Mouse (Mus musculus): ENCODE data around the gene Spef1.
A peak's percentile ranks its signal among the peaks of the same experiment; 100 is the strongest.

Gene Spef1

DNA sequence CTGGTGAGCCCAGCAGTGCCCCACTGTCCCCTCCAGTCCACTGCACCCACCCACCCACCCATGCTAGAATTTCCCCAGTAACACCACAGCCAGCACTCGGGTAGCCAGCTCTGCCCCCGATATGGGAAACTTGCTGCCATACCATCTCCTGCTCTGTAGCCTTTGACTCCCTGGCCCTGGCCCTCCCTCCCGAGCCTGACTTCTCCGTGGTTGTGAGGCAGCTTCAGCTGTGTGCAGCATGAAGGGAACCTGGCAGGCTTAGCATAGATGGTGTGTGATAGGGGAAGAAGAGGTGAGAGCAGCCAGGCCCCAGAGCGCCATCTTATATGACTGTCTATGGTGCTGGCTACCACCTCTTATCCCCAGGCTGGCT lies 46.6 kb downstream of the Spef1 start:
- DNase-seq = no peak

DNA sequence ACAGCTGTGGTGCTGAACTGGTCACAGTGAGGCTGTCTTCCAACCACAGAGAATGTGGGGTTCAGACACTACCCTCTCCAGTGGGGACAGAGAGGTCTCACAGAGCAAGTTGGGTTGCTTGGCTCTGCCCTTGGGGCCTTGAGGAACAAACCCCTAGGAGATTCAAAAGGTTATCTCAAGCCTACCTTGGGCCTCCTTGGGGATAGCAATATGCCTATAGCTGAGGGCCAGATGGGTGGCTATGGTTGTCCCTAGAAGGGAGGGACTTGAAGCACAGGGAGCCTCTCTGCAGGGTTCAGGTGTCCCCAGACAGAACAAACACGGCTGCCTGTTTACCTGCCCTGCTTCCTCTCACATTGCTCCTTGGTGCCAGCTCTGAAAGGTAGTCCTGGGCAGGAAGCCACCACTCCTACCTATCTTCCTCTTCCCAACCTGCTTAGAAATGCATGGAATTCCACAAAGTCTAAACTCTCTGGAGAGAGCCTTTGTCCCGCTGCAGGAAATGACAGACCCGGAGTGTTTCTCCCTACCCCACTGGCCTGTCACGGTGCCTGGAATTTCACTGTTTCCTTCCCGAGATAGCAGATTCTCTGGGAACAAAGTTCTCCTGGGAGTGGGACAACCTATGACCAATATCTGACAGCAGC lies 47.1 kb downstream of the Spef1 start:
- no peak for DNase-seq

DNA sequence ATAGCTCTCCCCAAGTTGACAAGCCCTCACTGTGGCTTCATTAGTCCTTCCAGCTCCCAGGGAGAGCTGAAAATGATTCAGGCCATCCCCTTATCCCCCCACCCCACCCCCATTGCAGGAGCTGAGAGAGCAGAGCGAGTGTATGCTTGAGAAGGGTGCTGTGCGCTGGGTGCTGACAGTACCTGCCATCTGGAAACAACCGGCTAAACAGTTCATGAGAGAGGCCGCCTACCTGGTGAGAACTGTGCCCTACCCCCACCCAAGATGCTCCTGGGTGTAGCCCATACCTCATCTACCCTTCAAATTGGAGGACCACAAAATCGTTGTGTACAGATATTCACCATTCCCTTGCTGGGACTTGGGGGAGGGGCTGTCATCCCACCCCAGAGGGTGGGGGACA lies 47.8 kb downstream of the Spef1 start:
- DNase-seq = no peak

DNA sequence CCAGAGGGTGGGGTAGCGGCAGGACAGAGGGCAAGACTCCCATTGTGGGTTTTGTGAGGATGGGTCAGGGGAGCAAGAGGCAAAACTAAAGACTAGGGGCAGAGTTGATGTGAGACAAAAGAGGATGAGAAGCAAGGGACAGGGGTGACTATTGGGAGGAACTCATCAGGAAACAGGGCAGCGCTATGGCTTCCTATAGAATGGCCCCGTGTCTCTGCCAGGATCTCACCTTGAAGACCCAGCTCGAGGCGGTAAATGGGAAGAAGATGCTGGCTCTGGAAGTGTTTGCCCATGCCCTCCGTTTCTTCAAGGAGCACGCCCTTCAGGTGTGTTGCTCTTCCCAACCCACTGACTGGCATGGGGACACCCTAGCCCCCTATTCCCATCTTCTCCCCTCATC lies 48.3 kb downstream of the Spef1 start:
- peak; percentile 1 for DNase-seq

DNA sequence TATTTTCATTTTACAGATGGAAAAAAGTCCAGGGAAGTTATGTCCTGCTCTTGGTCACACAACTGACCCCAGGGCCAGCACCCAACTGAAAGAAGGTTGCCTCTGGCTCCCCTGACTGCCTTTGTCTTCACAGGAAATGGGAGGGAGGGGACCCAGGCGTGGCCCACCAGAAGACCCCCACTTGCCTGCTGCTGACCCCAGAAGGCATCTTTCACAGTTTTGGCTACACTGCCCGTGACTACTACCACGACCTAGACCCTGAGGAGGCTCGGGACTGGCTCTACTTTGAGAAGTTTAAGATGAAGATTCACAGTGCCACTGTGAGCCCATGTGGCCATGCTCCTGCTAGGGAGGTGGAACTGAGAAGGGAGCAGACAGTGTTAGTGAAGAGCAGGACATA lies 48.8 kb downstream of the Spef1 start:
- DNase-seq = peak; percentile 0

DNA sequence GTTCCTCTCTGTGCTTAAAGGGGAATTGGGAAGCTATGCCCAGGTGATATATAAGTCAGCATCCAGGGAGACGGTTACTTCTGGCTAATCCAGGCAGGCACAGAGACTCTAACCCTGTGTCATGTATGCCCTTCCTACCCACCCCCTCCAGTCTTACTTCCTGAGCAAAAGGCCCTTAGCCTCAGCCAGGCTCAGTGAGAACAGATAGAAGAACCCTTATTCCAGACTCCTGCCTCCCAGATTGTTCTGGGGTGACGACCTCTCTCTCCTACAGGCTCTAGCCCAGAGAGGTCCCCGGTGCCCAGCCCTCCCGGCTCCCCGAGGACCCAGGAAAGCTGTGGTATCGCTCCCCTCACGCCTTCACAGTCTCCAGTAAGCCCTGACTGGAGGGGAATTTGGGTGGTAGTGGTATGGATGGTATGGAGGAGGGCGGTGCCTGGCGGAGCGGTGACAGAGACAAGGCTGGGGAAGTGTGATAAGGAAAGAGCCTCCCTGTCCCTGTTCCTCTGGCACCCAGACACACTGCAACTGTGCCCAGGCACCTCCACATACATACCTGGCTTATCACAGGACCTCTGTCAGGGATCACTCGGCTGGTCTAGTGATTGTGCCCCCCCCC lies 51.5 kb downstream of the Spef1 start:
- peak; percentile 1 for DNase-seq

DNA sequence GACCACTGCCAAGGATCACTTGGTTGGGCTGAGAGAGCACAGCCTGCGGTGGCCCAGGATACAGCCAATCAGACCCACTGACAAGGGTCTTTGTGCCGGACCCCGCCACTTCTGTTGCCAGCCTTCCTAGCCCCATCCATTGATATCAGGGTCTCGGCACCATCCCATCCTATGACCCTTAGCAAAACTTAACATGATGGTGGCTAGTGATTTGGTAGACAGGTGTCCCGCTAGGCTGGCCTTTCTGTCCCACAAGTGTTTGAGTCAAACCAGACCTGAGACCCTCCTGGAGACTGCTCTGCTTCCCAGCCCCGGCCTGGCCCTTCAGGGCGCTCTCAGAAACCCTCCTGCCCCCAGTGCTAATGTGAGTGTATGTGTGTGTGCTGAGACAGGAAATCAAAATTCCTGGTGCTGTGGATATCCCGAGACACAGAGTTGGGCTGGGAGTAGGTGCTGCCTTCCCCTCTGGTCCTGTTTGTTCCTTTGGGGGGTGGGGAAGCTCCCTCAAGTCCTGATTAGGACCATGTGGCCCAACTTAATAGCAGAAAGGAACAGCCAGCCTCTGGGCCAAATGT lies 52.2 kb downstream of the Spef1 start:
- DNase-seq = peak; percentile 1

DNA sequence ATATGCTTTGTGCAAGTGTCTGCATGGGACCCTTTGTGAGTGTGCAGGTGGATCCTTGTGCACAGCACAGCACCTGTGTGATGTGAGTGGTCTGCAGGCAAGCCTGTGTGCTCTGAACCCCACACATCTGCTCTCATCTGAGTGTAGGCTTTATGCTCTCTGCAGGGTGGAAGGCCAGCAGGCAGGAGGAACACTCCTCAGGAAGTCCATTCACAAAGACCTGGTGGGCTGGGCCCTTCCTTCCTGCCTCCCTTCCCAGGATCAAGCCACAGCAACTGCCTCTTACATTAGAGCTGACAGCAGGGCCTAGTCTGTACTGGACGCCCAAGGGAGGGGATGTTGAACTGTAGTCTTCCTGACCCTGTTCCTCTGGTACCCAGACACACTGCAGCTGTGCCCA lies 52.7 kb downstream of the Spef1 start:
- peak; percentile 2 for DNase-seq

DNA sequence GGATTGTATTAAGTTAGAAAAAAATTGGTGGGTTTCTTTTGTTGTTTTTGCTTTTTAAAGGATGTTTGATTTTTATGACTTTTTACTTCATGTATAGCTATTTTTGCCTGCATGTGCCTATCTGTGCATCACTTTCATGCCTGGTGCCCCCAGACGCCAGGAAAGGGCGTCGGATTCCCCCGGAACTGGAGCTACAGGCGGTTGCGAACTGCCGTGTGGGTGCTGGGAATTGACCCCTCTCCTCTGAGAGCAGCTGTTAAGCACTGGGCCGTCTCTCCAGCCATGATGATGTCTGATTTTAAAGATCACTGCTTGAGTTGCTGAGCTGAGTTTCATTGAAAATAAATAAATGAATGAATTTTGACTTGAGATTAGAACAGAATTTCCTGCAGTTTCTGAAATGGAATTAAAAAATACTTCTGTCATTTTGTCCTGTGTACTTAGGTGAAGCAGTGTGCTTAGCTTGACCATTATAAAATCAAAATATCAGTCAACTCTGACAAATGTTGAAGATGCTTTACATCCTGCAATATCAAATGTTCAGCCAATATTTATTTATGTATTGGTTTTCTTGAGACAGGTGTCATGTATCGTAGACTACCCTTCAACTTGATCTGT lies 54.0 kb downstream of the Spef1 start, which contains the start of gene Gm11037:
Gene Gm11037 (plus strand): TSS at position 568 of the 618 bp plus-strand sequence.
- peak; percentile 1 for DNase-seq

DNA sequence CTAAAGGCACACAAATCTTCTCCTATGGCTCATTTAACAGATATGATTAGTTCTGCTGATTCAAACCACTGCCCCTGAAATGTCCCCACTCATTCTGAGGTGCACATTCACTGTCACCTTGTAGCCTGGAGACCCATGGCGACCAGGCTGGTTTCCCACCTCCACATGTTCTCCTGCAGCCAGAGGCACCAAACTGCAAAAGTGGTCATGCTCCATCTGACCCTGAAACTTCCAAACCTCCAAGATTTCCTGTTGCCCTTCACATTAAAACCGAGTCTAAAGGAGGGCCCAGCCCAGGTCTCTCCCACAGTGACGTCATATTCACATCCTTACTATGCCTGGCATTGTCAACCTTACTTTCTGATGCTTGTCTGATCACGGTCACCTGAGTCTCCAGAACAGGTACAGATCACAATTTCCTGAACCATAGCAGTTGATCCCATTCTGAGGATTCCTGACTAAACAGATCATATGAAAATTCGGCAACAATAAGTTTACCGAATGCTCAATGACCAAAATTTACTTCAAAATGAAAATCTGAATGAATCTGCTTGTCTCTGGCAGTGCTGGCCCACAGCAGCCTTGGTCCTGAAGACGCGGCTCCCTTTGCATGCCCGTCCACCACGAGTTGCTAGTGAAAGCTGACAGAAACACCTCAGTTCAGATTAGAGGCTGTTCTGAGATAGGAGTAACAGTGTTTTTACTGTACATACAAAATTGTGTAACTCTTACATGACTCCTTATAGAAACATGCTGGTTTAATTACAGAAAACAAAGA lies 54.8 kb downstream of the Spef1 start:
- DNase-seq = no peak

DNA sequence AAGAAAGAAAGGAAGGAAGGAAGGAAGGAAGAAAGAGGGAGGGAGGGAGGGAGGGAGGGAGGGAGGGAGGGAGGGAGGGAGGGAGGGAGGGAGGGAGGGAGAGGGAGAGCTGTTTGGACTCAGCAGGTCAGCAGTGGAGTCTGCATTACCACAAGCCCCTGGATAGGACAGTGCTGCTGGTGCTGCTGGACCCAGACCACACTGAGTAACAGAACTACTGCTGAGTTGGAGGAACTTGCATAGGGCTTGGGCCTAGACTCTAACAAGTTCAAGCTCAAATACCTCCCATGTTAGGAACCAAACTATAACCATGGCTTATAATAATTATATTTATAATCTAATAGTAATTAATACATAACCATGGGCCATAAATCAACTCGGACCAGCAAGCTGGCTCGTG lies 56.2 kb downstream of the Spef1 start:
- DNase-seq = no peak

DNA sequence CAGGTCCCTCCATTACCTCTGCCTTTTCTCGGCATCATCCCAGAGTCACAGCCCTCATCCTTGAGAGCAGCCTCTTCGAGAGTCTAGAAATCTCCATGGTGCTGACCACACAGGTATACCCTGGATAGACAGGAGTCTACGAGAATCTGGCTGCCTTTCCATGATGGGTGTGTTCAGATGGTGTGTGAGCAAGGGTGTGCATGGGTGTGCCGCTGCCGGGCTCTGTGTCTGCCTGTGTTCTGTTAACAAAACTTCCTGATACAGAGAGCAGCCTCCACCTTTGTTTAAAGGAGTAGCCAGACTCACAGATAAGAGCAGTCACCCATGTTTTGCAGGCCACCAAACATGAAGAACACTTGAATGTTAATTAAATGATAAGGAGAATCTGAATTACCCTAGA lies 57.2 kb downstream of the Spef1 start:
- no peak for DNase-seq

DNA sequence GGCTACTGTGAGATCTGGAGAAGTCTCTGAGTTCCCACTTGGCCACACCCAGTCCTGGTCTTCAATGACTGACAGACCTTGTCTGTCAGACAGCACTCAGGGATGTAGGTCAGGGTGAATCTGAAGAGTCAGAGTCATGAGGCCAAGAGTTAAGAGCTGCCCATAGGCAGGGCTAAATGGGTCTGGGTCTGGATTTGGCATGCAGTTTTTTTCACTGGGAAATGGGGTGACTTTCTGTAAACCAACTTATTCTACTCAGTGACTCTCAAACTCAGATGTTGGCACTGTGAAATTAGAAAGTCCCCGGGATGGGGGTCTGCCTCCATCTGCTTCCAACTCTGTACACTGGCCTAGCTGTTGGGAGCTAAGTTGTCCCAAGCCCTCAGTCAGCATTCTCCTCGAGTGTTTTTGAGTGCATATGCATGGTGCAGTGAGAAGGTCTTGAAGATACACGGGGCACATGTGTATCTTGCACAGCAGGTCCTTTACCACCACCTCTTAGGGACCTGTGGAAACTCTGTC lies 58.4 kb downstream of the Spef1 start:
- no peak for DNase-seq

DNA sequence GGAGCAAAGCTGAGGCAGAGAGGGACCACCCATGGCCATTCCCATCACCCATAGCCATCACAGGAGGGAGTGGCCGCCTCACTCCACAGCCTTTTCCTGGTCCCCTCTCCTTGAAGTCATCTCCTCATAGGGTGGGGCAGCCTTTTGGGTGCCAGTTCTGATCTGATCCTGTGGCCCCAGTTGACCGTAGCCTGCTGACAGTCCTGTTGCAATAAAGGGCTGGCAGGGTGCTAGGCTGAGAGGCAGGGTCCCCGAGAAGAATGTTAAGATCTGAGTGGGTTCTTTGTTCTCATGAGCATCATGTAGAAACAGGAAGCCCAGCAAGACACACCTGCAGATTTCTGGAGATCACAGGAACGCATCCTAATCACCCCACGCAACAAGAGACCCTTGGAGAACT lies 58.9 kb downstream of the Spef1 start:
- no peak for DNase-seq

DNA sequence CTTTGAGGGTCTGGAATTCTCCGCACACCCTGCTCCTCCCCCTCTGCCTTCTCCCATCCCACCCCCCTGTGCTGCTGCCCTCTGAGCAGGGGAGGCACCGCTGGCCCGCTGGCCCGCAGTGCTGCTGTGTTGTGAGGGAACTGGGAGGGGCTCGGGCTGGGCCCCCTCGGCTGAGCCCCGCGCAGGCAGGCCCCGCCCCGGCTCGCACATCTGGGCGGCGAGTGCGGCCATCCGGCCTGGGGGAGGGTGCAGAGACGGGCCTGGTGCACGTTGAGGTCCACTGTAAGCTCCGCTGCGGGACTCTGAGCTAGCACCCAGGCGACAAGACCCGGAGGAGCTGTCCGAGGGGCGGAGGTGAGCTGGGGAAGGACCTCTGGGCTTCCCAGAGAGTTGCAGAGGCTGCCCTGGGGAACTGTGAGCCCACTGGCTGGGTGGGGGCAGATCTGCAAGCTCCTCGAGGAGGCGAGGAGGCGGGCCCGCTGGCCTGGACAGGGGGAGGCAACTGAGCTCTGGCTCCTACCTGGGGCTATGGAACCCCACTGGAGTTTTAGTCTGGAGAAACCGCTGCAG lies 59.8 kb downstream of the Spef1 start, which contains the start of gene Hspa12b:
Gene Hspa12b (plus strand): TSS at position 120 of the 570 bp plus-strand sequence.
- no peak for DNase-seq

DNA sequence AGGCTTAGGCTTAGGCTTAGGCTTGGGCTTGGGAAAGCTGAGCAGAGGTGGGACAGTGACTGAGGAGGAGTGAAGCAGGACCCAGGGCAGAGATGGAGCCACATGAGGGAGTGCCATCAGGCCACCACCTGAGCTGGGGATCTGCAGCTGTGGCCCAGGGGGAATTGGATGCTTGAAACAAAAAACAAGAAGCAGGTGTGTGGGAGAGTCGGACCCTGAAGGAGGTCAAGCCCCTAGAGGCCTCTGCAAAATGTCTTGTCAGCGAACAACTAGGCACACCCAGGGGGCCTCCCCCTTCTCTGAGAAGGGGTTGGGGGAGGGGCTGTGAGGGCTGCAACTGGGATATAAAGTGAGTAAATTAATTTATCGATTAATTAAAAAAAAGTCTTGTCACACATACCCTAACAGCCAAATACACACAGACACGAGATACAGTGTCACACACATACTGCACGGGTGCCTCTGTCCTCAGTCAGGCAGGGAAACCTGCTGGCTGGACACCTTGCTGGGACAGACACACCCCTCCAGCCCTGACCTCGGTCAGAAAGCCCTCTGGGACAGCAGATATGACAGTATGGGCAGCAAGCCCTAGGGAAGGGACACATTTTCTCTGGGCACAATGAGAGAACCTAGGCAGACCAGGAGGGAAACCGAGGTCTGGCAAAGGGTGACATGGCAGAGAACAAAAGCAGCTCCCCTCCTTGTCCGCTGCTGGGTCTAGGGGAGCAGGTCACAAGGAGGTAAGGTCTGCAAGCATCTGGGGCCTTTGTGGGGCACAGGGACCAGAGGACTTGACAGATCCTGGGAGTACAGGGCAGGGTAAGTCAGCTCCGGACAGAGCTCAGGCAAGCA lies 60.9 kb downstream of the Spef1 start:
- no peak for DNase-seq

DNA sequence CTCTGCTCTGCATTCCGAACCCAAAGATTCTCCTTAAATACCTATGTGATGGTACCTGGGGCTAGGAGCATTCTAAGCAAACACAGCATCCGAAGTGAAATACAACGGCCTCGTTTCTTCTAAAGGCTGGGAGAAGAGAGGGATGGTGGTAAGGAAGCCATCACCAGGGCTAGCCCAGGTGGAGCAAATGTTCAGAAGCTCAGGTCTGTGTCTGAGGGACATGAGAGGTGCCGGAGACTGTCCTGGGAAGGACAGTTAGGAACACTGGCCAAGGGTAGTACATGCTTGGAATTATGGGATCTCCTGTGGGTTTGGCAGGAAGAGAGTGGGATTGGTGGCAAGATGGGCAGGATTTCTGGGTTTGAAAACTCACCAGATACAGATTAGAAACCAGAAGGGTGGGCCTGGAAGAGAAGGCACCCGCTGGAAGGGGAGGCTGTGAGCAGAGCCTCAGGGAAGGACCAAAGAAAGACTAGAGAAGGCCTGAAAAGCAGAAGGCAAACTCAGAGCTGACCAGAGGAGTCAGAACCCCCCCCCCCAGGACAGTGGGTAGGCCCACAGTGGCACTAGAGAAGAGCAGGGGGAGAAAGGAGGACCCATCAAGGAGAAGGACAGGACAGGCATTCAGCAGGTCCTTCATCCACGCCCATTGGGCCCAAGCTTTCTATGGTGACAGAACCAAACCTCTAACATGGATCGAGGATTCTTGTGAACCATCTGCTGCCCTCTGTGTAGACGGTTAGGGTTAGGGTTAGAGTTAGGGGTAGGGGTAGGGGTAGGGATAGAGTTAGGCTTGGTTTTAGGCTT lies 61.7 kb downstream of the Spef1 start:
- no peak for DNase-seq

DNA sequence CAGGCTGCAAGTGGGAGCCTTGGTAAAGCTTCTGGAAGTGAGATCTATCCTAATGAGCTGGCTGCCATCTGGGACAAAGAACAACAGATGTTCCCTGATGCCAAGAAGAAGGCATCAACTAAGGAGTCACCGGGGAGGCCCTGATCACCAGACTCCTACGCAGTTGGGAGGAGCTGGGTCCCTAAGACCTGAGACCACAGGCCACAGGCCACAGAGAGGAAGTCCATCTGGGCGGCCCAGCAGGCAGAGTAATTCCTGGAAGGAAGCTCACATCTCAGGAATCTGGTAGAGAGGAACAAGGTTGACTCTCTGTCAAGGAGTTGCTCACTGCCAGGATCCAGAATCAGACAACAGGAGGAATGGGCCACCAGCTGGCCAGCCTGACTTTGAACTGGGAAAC lies 62.9 kb downstream of the Spef1 start:
- DNase-seq = no peak

Data from right cerebral cortex, postnatal 25 days (tissue).